Mouse (Mus musculus) heart, adult 8-10 months (tissue): ENCODE results near the gene Tnk1. TPM values are rescaled to one million over a fixed set of nuclear protein-coding genes. Genes with fewer than 3 reads are reported as not detected.

ENCODE experiments used
- DNase-seq: peaks from one replicate; pipeline ENCODE4 v3.0.0; 2022; ENCODE audit warnings: low spot score
- total RNA-seq, 4 experiments: library from RNA; stranded (reverse); gene quantifications; 2 replicates each; pipeline ENCODE4 v1.2.4; 2022

Gene Tnk1
- total RNA-seq, 4 experiments from 2014 or later: 0.23 TPM; not detected in 3

DNA sequence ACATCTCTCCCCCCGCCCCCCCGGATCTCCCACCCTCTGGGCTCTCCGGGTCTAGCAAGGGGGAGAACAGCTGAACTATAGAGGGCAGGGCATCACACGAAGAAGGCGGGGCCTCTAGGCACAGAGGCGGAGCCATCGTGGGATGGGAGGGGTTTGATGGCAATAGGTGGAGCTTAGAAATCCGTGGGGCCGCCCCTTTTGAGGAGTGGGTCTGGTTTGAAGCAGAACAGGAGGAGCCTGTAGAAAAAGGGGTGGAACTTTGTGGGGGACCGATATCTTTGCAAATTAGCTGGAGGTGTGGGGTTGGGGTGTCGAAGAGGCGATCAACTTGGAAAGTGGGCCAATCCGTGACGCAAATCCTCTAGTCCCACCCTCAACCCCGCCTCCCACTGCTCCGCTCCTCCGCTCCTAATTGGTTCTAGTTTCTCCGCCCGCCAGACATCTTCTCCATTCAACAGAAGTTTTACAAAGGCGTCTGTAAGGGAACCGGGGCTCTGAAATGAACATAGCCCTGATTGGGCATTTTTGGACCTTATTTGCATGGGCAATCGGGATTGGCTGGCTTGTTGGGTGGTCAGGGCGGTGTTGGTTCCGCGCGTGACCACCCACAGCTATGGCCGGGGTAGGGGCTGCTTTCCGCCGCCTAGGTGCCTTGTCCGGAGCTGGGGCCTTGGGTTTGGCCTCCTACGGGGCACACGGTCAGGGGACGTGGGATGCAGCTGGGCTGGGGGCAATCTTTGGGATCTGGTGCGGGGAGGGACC, 20.4 kb downstream of the Tnk1 start, which contains the start of gene Tmem256:
Gene Tmem256 (plus strand): TSS at position 563 of the 762 bp plus-strand sequence.
- DNase-seq: peak; percentile 98

DNA sequence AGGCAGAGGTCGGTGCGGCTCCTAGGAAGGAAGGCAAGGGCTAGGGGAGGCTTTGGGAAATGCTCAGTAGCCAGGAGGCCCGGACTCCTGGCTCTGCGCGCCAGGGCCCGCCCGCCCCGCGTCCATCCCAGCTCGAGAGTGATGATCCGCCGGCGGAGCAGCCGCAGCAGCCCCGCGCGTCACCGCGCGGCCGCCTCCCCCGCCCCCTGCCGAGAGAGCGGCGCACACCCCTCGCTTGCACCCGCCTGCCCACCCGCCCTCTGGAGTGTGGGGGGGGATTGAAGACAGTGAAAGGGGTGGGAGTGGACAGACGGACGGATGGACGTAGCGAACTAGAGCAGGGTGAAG, 21.0 kb downstream of the Tnk1 start, which contains the start of gene Nlgn2:
Gene Nlgn2 (minus strand): TSS at position 181 of the 348 bp plus-strand sequence.
- DNase-seq: no peak

DNA sequence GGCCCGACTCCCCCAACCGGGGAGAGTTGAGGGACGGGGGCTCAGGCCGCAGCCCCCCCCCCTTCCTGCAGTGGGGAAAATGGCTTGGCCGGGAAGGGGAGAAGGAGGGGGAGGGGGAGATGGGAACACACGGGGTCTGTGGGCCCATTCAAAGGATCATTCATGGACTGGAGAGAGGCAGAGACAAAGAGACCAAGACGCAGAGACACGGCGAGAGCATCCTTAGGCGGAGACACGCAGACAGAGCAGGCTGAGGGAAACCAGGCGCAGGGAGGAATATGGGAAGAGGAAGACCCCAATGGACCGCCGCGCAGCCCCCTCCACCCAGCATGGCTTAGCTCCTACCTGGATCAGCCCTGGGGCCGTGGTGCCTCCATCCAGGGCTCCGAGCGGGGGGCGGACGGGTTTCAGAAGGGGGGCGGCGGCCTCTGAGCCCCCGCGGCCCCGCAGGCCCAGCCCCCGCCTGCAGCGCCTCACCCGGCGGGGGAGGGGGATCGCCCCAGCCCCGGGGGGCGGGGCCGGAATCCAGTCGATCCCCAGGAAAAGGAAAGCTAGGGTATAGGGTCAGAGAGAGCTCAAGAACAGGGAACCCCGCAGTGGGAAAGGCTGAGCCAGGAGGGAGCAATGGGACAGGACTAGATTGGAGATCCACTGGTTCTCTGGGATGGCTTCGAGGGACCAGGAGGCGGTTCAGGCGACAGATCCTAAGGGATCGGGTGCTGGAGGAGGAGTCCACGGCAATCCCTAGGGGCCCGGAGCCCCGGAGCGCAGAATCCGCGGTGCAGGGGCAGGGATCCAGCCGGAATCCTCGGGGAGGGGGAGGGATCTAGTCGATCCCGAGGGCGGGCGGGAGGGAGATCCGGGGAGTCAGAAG, 21.6 kb downstream of the Tnk1 start:
- peak; percentile 44 for DNase-seq

DNA sequence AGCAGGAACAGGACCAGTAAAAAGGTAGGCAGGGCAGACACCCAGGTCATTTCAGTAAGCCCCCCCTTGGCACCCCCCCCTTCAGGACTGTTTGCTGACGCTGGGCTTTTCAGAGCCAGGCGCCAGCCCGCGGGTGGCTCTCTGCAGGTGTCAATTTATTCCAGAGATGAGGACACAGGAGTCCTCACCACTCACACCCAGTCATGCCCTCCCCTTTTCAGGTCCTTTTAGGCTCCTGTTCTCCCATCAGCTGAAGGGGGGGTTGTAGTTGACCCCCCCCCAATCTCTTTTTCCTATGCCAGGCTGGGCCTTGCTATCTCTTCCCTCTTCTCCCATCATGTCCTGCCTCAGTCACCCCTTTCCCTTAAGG, 22.6 kb downstream of the Tnk1 start:
- no peak for DNase-seq

DNA sequence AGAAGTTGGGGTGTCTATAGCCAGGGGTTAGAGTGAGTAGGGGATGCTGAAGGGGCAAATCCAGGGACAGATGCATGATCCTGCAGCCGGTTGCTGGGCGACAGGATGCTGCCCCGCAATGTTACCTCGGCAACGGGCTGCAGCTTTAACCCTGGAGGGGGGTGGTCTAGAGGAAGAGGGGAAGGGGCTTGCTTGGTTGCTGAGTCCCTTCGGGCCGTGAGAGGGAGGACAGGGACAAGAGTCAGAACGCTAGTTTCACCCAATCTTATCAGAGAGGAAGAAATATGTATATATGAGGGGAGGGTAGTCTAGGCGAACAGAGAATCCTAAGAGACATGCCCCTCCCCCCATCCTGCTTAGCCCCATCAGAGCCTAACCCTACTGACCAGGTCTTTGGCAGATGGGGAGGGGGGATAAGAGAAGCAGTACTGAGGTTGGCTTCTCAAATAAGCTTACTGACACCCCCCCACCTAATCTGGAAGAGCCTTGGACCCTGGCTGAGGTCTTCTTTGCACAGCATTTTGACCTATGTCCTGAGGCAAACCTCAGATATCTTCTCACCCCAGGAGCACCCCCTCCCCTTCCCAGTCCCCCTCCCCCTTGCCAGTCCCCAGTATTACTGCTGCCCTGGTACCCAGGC, 23.1 kb downstream of the Tnk1 start:
- DNase-seq: no peak

DNA sequence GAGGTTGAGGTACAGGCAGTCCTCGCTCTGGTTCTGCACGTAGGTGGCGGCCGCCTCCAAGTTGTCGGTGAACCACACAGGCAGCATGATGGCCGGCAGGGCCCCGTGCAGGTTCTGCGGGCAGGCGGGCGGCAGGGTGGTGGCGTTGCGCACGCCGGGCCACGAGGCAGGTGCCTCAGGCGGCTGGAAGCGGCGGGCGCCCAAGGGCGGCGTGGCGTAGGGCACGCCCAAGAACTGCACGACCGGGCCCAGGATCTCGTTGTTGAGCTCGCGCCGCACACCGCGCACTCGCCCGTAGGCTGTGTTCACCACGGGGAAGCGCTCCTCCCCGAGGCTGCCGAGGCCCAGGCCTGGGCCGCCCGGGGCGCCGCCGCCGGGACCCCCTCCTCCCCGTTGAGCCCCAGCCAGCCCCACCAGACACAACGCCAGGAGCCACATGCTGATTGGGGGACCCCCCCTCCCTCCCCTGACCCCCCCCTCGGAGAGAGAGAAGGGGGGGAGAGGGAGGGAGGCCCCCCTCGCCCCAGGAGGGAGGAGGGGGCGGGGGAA, 24.5 kb downstream of the Tnk1 start:
- no peak for DNase-seq

DNA sequence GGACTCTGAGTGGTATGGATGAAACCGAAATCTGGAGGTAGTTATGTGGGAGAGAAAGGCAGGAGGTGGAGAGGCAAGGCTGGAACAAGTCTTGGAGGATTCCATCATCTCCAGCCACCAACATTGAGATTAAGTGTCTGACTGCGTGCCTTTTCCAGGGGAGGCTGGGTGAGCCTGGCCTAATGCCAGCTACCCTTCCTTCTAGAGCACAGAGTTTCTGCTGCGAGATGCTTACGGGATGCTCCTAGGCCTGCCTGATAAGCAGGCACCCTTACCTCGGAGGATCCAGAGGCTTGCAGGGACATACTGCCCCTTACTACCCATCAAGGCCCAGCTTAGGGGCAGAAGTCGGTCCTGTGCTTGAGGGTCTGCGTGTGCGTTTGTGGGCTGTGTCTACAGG, 25.0 kb downstream of the Tnk1 start:
- DNase-seq: no peak

DNA sequence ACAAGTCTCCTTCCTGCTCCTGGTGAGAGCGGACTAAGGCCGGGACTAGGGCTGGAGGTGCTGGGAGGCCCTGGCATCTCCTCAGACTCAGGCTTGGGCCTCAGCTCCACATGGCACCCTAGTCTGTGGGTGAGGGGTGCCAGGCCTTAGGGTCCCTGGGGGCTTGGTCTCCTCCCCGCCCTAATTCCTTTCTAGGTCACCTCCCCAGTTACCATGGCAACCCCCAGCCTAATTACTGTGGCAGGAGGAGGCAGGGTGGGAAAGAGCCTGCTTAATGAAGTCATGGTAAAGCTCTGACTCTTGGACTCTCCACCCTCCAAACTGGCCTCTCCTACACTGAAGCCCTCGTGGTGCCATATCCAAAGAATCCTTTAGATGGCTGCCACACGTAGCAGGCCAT, 29.7 kb downstream of the Tnk1 start:
- no peak for DNase-seq

DNA sequence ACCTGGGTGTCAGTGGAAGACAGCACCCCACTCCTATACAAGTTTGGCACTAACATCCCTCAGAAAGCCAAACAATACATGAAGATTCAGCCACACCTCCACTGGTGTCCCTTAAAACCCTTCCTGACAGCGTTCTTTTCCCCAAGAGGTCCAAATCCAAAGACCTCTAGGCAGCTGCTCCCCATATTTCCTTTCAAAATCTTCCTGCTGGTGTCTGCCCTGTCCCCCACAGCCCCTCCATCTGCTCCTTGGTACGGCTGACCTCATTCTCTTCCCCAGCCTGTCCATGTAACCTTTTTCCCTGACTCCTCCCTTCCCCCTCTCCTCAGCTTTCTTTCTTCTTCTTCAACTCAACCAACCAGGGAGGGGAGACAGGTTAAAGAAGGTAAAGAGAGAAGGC, 35.1 kb downstream of the Tnk1 start:
- DNase-seq: no peak

DNA sequence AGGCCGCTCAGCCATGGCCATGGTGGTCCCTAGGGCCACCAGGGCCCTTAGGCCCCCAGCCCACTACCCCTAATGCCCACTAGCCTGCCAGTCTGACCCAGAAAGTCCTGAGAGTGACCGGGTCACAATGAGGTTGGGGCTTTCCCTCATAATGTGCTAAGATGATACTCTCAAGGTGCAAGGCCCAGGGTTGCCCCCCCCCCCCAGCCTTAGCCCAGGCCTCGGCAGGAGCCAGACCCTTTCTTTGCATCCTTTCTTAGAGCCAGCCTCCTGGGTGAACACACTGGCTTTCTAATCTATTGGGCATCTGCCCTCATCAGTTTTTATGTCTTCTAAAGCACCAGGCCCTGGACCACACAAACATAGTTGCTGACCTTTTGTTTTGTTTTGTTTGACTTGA, 36.5 kb downstream of the Tnk1 start, which contains the start of gene Spem1:
Gene Spem1 (minus strand): TSS at position 101 of the 400 bp plus-strand sequence.
- no peak for DNase-seq

DNA sequence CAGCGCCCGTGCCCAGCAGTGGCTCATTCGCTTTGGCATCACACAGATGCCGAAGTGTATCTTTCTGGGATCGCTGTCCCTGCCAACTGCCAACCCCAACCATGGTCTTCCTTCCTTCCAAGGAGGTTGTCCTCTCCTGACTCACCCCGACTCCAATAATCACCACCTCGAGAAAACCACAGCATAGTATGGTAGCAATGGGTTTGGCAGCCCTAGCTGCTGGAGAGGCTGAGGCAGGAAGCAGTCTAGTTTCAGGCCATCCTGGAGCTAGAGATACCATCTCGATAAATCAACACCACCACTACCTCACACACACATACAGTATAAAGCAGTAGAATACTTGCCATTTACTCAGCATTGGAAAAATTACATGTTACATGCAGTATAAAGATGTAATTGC, 39.7 kb downstream of the Tnk1 start:
- no peak for DNase-seq

DNA sequence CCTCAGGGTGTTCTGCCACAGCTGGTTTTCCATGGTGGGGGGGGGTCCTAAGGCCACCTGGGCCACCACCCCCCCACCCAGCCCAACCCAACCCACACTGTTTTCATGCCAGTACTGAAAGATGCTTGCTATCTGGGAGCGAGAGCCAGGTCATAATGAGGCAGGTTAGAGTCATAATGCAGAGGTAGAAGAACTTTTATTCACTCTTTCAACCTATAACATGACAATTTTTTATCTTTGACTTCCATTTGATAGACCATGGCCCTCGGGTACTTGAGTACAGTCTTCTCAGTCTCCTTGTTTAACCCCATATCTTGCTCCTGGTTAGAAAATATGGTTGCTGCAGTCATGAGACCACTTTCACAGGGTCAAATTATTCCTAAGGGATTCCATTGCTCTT, 40.2 kb downstream of the Tnk1 start, which contains the start of gene Spem2:
Gene Spem2 (minus strand): TSS at position 101 of the 400 bp plus-strand sequence.
- no peak for DNase-seq

DNA sequence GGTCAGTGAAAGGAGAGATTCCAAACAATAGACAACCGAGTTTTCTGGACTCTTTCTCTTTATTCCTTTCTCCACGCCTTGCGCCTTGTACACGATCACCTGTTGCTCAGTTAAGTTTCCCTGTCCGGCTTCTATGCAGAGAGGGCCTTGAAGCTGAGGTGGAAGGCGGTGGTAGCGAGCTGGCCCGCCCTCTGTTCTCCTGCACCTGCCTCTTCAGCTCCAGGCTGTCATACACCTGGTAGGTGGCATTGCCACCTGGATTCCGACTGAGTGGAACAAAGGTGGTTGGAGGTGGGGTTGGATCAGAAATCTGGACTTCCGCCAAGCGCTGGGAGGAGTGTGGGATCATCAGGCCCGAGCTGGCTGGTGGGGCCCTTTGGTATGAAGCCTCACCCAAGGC, 42.0 kb downstream of the Tnk1 start:
- no peak for DNase-seq

DNA sequence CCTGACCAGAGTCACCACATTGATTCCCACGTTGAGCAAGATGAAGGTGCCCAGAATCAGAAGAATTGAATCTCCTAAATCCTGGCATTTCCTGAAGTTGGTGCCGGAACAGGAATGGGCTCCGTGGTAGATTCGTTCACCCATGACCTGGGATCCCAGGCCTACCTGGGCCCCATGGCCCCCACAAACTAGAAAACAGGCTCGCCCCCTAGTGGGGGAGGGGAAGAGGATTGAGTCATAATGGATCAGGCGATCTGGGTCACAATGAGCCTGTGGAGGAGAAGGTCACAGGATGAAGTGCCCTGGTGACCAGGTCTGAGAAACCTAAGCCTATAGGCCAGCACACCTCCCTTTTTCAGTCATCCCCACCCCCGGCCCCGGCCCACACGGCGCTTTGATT, 43.4 kb downstream of the Tnk1 start, which contains the start of gene Gm39566:
Gene Gm39566 (minus strand): TSS at position 144 of the 400 bp plus-strand sequence.
- no peak for DNase-seq

DNA sequence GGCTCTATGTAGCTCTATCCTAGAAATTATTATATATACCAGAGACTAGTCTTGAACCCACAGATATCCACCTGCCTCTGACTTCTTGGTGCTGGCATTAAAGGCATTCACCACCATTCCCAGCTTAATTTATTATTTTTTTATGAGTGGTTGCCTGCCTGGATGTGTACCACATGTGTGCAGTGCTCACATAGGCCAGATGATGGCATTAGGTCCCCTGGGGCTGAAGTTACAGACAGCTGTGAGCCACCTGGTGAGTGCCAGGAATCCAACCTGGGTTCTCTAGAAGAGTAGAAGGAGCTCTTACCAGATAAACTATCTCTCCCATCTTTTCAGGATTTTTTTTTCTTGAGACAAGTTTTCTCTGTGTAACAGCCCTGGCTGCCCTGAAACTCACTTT, 48.2 kb downstream of the Tnk1 start:
- DNase-seq: no peak

DNA sequence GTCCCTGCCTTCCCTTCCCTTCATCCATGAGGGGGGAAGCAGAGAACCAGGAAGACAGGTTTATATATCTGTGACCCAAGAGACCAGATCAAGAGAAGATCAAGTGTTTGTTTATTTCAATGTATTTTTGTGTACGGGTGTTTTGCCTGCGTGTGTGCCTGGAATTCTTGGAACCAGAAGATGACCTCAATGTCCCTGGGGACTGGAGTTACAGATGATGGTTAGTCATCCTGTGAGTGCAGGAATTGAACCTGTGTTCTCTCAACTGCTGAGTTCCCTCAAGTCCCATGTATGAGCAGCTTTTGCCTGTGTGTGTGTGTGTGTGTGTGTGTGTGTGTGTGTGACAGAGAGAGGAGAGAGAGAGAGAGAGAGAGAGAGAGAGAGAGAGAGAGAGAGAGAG, 50.9 kb downstream of the Tnk1 start:
- no peak for DNase-seq

DNA sequence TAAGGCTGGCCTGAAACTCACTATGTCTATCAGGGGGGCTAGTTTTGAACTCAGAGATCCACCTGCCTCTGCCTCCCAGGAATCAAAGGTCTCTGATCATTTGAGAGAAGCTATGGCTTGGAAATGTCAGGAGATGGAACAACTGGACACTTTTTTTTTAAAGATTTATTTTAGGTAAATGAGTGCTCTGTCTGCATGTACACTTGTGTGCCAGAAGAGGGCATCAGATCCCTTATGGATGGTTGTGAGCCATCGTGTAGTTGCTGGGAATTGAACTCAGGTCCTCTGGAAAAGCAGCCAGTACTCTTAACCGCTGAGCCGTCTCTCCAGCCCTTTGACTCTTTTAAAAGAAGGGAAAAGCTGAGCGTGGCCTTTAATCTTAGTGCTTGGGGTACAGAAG, 52.2 kb downstream of the Tnk1 start:
- no peak for DNase-seq

DNA sequence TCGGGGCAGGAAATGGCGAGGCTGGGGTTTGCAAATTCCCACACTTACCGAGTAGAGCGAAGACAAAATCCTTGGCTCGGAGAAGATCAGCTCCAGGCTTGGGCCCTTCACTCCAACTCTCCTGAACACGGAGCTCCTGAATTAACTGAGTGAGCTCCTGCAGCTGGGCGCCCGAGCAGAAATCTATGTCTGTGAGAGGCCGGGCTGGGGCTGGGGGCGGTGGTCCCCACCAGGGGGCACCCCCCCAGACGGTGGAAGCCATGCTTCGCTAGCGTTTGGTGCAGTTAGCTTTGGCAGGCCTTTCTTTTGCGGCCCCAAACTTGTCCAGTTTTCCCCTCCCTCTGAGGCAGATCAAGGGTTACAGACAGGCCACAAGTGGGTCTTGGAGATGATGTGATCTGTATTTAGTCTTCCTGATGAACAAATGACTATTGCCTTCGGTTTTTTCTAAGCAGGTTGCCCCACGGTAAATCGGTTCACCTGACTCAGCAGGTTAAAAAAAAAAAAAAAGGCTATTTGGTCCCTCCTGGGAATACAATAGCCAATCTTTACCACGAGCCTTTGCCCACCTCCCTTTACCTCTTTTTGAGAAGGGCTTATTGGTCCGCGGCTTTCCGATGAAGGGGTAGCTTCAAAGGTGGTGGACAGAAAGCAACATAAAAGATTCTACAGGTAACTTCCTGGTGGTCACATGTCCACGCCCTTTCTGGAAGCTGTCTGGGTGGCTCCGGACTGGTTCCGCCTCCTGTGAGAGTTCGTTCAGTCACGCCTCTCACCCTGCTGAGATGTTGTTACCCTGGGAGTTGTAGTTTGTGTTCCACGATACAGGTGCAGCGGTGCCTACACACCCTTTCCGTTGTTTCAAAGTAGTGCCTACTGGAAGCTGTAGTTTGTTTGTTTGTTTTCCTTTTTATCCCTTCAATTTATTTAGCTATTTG, 53.3 kb downstream of the Tnk1 start, which contains the start of gene Tmem102:
Gene Tmem102 (minus strand): TSS at position 653 of the 938 bp plus-strand sequence.
- no peak for DNase-seq

DNA sequence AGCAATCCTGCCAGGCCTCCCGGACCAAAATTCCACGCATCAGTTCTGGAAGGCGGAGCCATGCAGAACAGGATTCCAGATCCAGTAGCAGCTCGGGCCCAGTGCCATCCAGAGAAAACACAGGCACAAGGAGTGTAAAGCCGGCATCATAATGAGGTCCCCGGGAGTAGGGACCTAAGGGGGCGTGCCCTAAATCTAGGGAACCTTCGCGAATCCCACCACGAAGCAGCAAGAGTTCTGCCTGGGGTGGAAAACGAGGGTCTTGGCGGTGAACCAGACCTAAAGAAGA, 53.9 kb downstream of the Tnk1 start:
- no peak for DNase-seq

DNA sequence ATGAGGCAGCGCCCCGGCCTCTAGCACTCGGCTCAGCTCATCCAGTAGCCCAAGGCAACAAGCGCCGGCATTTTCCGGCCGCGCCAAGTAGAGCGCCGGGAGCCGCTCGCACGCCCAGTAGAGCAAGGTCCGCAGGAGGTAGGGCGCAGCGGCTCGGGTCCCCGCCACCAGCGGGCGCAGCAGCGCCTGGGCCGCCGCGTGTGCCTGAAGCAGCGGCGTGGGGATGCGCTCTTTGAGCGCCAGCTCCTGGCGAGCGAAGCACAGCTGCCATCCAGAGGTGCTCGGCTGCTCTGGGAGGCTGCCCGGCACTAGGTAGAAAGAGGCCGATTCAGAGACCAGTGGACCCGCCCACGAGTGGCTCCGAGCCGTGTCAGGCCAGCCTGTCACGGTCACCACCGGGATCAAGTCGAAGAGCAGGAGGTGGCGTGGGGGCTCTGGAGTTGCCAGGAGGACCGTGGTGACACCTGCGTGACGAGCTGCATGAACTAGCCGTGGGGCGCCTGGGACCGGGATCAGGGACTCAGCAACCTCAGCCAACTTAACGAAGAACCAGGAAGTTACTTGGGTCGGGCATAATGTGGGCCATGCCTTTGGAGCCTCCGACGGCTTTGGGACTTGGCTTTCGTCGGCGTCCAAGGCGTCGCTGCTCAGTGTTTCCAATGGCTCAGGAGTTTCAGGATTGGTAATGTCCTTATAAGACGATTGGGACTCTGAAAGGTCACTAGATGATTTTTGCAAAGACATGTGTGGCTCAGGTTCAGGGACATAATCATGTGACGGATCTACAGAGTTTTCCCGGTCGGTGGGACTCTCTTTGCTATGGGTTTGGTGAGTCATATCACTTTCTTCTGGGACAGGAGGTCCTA, 54.5 kb downstream of the Tnk1 start:
- DNase-seq: peak; percentile 53
